Mouse (Mus musculus) erythroblast, embryonic 14.5 days (primary cell): ENCODE results near the gene Arfgap2.

Experiments
- GATA1 ChIP-seq: IDR thresholded peaks from 2 replicates; pipeline ENCODE4 v1.6.1; 2012; ENCODE audit warnings: low read length, inconsistent platforms, mixed read lengths
- TAL1 ChIP-seq: IDR thresholded peaks from 3 replicates; pipeline ENCODE4 v1.6.1; 2012; ENCODE audit warnings: low read length, inconsistent platforms, mixed read lengths

- TF ChIP-seq GATA1 = no peak
- TF ChIP-seq TAL1 = no peak
These were observed 12.8 kb upstream of the Arfgap2 start for GRCm38 (mm10) chr2:91252001-91252400.
